Mouse (Mus musculus): Measurements from ENCODE around the gene Slc16a6.
"Not testable (repeated sequence)": the region's sequence is repeated elsewhere in the genome, so short reads cannot be mapped to it uniquely, and the experiment has no call there.

Slc16a6 gene

DNA sequence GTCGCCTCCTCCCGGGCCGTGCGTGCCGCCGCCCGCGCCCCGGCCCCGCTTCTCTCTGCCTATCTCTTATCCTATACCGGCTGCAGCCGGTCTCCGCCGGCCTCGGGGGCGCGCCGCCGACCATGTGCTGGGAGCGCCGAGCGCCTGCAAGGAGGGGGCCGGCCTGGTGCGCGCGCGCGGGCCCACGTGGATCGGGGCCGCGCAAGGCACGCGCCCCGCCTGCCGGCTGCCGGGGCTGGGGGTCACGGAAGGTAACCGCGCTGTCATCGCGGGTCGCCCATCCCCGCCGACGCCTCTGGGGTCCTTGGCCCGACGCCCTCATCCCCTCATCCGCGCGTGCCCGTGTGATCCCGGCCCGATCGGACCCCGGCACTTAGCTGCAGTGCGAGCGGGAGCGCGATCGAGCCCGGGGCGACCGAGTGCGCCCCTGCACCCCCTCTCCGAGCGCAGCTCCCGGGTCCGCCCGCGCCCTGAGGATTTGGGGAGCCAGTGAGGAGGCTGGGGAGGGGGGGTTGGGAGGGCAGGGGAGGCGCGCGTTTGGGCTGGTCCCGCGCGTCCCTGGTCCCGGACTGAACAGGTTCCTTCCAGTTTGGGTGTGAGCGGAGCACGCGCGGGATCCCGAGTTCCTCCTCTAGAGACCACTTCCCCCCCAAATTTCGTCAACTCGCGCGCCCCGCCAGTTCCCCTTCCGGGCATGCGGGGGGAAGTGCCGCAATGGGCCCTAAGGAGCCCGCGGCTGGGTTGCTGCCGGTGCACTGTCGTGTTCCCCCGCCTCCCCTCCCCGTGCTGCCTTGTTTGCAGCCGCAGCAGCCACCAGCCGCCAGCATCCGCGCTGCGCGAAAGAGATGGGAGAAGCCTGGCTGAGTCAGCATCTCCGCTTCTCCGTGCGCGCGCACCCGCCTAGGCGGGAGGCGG is at the start of gene Slc16a6, which contains the start of gene Arsg:
Slc16a6 (minus strand) TSS at position 428 of the 915 bp plus-strand sequence.
Arsg (plus strand) TSS at position 204 of the 915 bp plus-strand sequence.
- DNase-seq (ENCODE audit: low spot score): peak; percentile 48

DNA sequence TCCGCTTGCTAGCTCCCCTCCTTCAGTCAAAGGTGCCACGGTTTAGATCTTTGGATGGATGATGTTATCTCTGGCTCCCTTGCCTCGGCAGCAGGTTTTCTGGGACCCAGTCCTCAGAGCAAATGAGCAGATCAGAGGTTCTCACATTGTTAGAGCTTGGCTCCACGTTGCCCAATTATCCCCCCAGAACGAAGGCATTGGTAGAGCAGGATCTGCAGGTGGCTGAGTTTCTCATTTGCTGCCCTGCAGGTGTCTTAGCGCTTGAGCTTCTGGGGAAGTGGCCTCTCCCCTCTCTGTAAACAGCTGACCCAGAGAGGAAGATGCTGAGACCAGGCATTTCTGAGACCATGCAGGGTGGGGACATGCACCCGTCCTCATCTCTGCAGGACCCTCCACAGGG is 47.6 kb upstream of the Slc16a6 start:
- no peak for DNase-seq (ENCODE audit: low spot score)

DNA sequence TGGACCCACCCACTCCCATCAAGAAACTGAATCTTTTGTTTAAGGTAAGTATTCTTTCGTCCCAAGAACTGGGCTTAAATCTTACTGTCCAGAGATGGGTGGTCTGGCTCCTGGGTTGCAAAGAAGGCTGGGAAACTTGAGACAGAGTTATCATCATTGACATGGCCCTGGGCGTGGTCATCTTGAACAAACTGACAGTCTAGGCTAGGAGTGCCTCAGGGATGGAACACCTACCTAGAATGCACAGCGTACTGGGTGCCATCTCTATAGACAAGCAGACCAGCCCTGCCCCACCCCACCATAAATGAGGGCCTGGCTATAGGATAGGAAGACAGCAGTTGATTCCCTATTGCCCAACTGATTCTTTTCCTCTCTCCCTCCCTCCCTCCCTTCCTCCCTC is 44.4 kb upstream of the Slc16a6 start:
- no peak for DNase-seq (ENCODE audit: low spot score)

DNA sequence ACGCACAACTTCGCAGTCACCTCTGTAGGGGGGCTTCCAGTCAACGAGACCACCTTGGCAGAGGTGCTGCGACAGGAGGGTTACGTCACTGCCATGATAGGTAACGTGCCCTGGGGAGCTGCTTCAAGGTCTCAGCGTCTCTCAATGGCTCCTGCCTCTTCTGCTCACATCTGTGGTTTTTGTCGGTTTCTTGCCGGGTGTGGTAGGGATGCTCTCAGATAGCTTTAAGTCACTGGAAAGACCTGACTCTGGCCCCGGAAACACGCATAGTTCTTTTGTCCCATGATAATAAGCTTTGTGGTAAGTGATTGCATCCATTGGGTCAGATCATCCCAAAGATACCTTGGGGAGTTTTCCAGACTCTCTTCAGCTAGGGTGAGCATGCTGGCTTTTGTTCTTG is 43.9 kb upstream of the Slc16a6 start:
- no peak for DNase-seq (ENCODE audit: low spot score)

DNA sequence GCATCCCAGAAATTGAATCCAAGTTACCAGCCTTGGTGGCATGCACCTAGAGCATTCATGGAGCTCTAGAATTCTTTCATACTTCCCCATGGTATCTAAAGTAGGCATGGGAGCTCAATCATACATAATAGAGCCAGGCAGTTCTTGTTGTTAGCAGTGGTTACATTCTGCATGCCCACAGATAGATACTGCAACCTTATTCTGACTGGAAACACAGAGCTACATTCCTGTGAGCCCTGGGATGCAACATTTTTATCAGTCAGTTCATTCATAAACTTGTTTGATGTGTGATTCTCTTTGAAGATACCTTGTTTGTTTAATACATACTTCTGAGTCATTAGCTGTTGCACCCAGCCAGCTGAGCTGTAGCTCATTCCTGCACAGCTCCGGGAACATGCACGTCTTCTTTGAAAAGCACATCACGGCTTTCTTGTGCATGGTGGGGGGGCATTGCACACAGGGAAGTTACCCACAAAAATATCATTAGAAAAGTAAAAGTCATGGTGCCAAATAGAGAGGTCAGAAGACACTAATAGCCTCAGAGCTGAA is 40.7 kb upstream of the Slc16a6 start:
- DNase-seq (ENCODE audit: low spot score): no peak

DNA sequence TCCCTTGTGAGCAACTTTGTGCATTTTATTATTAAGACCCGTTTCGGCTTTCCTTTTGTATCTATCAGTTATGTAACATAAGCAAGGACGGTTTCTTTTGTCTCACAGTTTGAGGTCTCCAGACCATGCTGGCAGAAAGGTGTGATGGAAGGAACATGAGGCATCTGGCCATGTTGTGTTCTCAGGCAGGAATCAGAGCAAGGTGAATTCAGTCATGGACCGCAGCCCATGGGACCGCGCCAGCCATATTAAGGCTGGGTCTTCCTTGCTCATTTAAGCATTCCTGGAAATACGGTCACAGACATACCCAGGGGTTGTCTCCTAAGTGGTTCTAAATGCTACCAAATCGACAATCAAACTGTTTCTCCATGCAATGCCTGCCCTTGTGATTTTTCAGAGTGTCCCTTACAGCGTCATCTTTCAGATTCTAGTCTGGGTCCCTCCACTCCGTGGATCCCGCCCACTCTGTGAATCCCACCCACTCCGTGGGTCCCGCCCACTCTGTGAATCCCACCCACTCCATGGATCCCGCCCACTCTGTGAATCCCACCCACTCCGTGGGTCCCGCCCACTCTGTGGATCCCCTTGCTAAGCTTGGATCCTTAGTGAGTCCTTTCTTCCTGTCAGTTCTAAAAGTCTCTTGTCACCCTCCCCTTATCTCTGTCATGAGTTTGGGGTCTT is 39.7 kb upstream of the Slc16a6 start:
- no peak for DNase-seq (ENCODE audit: low spot score)

DNA sequence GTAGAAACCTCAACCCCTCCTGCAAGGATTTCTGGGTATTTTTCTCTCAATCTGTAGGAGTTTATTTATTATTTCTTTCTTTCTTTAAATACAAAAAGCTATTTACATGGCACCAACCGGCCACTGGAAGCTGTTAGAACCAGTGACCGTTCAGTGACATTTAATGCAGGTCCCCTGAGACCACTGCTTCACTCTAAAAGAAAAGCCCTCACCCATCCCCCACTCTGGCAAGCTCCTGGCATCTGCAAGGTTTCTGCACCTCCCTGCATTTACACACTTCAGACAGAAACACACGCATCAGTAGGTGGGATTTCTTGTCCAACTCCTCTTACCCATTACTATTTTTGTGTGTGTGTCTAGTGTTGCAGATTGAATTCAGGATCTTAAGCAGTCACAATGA is 33.7 kb upstream of the Slc16a6 start:
- DNase-seq (ENCODE audit: low spot score): no peak

DNA sequence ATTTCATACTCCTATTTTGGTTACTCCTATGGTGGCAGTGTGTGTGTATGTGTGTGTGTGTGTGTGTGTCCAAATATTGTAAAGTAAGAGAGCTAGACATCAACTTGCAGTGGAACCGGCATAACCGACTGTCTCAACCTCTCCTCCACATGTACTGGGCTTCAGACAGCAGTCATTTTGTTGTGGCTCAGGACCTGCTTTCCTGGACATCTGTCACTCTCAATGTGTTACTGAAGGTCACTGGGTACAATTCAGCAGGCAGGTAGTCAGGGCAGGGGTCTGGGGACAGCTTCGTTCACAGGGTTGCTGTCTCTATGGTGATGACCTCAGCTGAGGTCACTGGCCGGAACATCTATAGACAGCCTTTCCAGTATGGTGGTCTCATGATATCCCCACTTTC is 32.4 kb upstream of the Slc16a6 start:
- DNase-seq (ENCODE audit: low spot score): no peak

DNA sequence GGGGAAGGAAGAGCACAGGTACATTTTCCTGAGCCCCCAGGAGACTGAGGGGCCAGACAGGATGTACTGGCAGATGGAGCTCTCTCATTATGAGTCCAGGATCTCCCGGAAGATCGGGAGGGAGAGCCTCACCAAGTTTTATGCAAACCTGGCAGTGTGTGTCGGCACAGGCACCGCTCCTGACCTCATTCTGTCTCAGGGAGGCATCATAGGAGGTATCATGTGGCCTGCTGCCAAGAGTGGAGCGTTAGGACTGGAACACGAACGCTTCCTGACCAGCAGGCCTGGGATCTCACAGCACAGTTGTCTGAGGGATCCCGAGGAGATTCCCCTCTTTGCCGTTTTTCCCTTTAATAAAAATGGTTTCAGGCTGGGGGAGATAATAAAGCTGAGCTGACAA is 31.6 kb upstream of the Slc16a6 start:
- no peak for DNase-seq (ENCODE audit: low spot score)

DNA sequence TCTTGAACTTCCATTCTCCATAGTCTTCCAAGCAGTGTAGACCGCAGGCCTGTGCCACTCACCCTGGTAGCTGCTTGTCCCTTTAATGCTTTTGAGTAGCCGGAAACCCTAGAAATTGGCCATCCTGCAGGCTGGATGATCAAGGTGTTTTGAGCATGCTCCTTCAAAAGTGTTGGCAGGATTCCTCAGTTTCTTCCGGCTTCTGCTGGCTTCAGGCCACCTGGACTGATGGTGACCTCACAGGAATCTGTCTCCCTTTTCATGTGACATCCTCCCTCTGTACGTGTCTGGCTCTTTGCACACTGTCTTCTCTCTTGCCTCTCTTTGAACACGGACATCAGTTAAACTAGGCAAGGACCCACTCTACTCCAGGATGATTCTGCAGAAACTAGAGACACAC is 26.8 kb upstream of the Slc16a6 start:
- no peak for DNase-seq (ENCODE audit: low spot score)

DNA sequence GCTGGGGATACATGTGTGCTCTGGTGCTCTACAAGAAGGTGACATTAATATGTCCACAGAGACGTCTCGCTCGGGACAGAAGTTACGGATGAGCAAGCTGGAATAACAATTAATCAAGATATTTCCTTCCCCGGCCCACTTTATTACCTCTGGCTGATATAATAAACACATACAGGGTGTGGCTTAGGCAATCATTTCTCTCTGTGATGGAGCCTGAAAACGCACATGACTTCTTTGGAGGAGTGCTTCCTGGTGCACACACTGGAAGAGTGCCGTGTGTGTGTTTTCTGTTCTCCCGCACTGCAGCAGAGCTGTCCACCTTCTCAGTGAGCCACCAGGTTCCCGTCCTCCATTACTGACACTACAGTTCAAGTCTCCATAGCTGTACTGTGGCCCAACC is 24.6 kb upstream of the Slc16a6 start:
- DNase-seq (ENCODE audit: low spot score): no peak

DNA sequence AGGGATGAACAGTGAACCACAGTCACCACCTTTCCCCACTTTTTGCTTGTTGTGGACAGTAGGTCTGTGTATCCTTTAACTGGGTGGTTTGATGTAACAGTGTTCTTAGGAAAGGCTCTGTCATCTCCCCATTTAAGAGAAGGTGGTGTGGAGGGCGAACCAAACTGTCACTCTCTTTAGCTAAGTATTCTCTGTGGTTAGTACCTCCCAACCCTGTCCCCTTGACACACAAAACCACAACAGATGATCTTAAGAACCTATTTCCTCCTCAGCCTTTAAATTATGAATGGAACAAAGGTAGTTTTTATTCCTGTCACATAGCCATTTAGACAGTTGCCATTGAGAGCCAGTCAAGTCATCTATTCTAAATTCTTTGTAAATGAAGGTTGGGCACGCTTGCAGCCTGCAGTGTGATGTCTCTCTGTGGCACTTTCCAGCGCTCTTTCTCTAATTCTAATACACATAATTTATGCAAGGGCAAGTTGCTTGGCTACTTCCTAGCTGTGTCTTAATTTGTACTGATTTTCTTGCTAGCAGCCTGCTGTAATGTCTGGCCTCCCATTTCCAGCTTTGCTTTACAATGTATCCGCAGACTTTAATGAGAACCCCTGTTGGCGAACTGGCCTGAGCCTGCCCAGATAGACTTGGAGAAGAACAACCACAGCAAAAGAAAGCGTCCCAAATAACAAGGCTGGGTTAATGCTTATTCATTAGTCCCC is 23.8 kb upstream of the Slc16a6 start:
- no peak for DNase-seq (ENCODE audit: low spot score)

DNA sequence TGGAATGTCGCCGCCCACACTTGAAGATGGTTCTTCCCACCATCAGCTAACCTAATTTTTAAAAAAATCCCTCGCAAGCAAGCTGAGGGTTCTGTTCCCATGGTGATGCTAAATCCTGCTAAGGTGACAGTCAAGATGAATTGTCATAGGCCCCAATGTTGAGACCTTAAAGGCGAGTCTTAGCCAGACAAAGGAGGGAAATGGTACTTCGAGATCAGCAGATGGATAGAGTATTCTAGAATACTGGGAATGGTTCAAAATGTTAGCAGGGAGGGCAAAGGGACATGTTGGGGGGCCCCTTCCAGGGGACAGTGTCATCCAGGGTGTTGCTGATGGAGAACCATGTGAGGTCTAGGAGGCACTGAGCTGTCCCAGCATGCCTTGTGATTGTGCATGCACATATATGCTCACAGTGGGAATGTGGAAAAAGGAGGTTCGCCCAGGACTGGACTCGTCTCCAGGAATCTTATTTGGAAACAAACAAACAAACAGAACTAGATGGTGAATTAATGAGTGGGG is 23.1 kb upstream of the Slc16a6 start:
- no peak for DNase-seq (ENCODE audit: low spot score)

DNA sequence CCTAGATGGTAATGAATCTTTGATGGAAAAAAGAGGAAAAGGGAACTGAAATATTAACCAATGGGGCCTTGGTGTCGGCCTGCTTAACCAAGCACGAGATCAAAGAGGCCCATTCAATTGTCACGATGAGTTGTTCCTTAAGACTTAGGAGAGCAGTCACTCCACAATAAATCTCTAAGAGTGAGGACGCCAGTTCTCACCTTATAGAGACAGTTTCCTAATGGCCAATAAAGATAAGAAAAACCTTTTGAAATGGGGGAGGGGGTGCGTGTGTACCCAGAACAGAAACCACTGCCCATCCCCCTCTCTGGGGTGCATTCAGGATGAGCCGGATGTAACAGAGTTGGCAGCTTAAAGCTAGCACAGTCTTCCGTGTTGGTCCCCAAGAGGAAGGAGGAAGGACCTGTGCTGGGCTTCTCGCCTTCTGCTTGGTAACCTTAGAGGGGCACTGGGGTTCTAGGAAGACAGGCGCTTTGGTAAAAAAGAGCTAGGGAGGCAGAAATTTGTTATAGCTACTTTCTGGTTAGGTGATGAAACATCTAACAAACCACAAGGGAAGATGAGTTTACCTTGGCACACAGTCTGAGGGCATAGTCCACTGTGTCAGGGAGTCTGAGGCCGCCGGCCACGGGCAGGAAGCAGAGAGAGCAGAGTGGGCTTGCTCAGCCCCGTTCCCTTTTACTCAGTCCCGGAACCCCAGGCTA is 22.5 kb upstream of the Slc16a6 start:
- DNase-seq (ENCODE audit: low spot score): no peak

DNA sequence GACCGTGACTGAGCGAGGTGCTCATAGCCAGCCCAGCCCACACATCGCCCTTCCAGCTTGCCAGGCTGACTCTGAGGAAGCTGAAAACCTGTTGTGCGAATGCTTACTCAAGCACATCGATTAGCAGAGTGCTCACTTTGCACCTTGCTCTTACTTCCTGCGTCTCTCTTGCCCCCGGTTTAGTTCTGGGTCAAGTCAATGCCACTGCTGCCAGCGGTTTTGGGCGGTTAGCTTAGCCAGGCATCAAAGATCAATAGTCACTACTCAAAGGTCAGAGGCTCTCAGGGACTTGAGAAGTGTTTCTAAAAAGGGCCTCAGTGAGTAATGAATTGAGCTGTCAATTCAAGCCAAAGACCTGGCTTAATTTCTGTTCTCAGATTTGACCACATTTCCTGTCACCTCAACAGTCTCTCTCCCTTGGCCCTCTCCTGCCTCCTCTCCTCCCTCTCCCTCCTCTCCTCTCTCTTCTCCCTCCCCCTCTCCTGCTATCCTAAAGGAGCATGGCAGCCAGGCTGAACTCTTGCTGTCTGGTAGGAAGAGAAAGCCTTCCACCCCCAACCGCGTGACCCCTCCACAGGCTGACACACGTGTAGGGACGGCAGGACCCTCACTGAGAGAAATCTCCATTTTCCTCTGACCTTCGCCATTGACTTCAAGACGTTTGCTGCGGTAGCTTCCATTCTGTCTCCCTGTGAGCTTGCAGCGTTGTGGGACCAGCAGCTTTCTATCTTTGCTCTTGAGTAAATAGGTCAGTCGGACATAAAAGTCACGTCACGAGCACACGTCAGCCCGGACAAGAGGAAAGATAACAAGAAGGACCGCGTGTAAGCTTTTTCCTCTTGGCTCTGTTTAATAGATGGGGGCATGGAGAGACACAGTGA is 21.7 kb upstream of the Slc16a6 start:
- peak; percentile 16 for DNase-seq (ENCODE audit: low spot score)

DNA sequence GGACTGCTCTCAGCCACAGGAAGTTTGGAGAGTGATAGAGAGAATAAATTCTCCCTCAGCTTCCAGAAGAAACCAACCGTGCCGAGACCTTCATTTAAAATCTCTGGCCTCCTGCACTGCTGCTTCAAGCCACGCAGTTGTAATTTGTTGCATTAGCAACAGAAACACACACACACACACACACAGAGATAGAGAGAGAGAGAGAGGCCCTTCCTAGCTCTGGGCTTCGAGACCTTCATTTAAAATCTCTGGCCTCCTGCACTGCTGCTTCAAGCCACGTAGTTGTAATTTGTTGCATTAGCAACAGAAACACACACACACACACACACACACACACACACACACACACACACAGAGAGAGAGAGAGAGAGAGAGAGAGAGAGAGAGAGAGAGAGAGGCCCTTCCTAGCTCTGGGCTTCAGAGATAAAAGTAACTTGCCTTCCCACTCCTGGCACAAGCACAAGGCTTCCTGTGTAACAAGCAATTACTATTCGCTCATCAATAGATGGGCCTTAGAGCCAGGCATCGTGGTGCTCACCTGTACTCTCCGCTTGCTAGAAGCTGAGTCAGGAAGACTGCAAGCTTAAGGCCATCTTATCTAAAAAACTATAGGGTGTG is 19.6 kb upstream of the Slc16a6 start:
- DNase-seq (ENCODE audit: low spot score): not testable (repeated sequence)

DNA sequence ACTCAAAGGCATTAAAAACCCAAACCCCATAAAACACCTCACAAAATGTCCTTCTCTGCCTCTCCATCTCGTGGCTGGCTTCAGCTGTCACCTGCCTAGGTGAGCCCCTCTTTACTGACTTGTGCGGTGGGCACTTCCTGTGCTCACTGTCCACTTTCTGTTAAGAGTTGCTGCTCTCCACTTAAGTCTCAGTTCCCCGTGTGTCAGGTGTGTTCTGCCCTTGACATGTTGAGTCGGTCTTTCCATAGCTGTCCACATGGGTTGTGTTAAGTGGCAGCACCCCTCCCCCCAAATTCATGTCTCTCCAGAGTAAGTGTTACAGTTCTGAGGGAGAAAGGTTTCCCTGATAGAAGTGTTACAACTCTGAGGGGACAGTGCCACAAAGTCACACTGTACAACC is 18.4 kb upstream of the Slc16a6 start:
- DNase-seq (ENCODE audit: low spot score): no peak

DNA sequence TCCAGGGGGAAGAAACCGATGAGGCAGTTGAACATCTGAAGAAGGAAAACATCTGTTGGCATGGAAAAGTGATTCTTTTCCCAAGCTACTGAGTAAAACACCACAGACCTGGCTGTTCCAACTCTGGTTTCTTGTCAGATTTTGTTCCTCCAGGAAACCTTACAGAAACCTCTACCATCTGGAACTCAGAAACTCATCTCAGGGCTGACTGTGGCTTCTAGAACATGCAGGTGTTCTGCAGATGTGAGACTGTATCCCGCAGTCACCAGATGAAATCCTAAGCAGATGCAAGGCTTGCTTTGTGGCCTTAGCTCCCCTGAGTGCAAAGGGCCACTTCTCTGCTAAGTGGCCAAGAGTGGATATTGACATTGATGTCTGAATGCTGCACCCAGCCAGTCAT is 16.4 kb upstream of the Slc16a6 start:
- DNase-seq (ENCODE audit: low spot score): no peak

DNA sequence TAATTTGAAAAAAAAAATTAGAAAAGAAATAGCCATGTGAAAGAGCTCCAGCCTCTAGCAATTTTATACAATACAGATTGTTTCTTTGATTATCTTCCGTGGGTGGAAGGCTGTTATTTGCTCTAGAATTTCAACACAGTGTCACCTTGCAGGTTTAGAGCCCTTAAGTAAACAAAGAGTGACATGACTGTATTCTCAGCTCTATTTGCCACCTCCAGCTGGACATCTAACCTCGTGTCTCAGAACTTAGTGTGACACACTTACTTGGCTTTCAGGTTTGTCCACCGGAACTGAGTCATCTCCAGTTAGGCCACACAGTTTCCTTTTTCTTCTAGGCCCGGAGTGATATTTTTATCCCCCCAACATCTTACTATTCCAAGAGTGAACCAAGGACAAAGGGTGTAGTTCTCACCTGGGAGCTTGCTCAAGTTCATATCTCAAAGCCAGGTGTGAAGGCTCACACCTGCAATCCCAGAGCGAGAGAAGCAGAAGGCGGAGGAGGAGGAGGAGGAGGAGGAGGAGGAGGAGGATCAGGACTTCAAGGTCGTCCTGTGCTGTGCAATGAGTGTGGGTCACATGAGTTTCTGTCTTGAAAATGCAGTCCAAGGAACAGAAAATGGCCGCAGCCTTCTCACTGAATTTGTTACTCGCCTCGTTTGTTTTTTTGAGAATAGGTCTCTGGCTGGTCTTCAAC is 14.7 kb upstream of the Slc16a6 start:
- DNase-seq (ENCODE audit: low spot score): no peak

Data from ovary, adult 18-20 months (tissue).